Mouse (Mus musculus) myocyte (in vitro differentiated cells): ENCODE results near the gene AU021092. TPM values are rescaled to one million over a fixed set of nuclear protein-coding genes. Genes with fewer than 3 reads are reported as not detected.

ENCODE experiments used
- H3K27me3 ChIP-seq: one replicate; pipeline ENCODE4 v1.6.1; 2011; ENCODE audit not compliant: control insufficient read depth, insufficient read depth, insufficient read length
- H3K36me3 ChIP-seq: one replicate; pipeline ENCODE4 v1.6.1; 2011; ENCODE audit not compliant: control insufficient read depth, insufficient read depth
- H3K4me2 ChIP-seq: one replicate; pipeline ENCODE4 v1.6.1; 2011; ENCODE audit warnings: low read depth, control low read depth
- H3K4me3 ChIP-seq: one replicate; pipeline ENCODE4 v1.5.1; 2011; ENCODE audit warnings: mild to moderate bottlenecking, control low read depth, moderate library complexity
- H3K79me2 ChIP-seq: one replicate; pipeline ENCODE4 v1.6.1; 2011; ENCODE audit not compliant: control insufficient read depth, insufficient read depth
- H3ac ChIP-seq: one replicate; pipeline ENCODE4 v1.6.1; 2011; ENCODE audit not compliant: control insufficient read depth, insufficient read length
- CEBPB ChIP-seq: IDR thresholded peaks from 2 replicates; pipeline ENCODE4 v1.6.1; 2011; ENCODE audit warnings: mild to moderate bottlenecking, moderate library complexity; ENCODE audit not compliant: poor library complexity, insufficient read depth, severe bottlenecking
- E2F4 ChIP-seq: IDR thresholded peaks from one replicate; pipeline ENCODE4 v1.6.1; 2011; ENCODE audit warnings: mild to moderate bottlenecking, control low read depth, moderate library complexity; ENCODE audit not compliant: insufficient read depth
- MAX ChIP-seq: IDR thresholded peaks from one replicate; pipeline ENCODE4 v1.6.1; 2011; ENCODE audit warnings: low read depth, mild to moderate bottlenecking, control low read depth
- MYOD1 ChIP-seq, 3 experiments: IDR thresholded peaks; one replicate each; pipeline ENCODE4 v1.6.1; 2011; ENCODE audit warnings: control low read depth in 2 of 3, low read depth in 2 of 3, mild to moderate bottlenecking in 2 of 3, moderate library complexity in 1 of 3; ENCODE audit not compliant: insufficient read length in 2 of 3, control insufficient read depth in 1 of 3
- MYOG ChIP-seq, 3 experiments: IDR thresholded peaks; one replicate each; pipeline ENCODE4 v1.6.1; 2011; ENCODE audit warnings: control low read depth in 2 of 3, low read depth in 2 of 3, mild to moderate bottlenecking in 2 of 3; ENCODE audit not compliant: insufficient read length in 2 of 3, control insufficient read depth in 1 of 3, insufficient read depth in 1 of 3
- POLR2A ChIP-seq: IDR thresholded peaks from one replicate; pipeline ENCODE4 v1.6.1; 2011; ENCODE audit warnings: low read depth, mild to moderate bottlenecking, control low read depth, moderate library complexity; ENCODE audit not compliant: insufficient read length
- POLR2AphosphoS2 ChIP-seq: IDR thresholded peaks from one replicate; pipeline ENCODE4 v1.6.1; 2011; ENCODE audit warnings: low read depth, control low read depth; ENCODE audit not compliant: insufficient read length
- REST ChIP-seq: IDR thresholded peaks from one replicate; pipeline ENCODE4 v1.6.1; 2011; ENCODE audit warnings: mild to moderate bottlenecking, control low read depth, moderate library complexity; ENCODE audit not compliant: insufficient read depth, insufficient read length
- SRF ChIP-seq: IDR thresholded peaks from one replicate; pipeline ENCODE4 v1.6.1; 2011; ENCODE audit warnings: low read depth; ENCODE audit not compliant: control insufficient read depth, insufficient read length
- TCF12 ChIP-seq: IDR thresholded peaks from one replicate; pipeline ENCODE4 v1.6.1; 2011; ENCODE audit warnings: mild to moderate bottlenecking, control low read depth; ENCODE audit not compliant: poor library complexity, insufficient read depth, severe bottlenecking
- TCF3 ChIP-seq: IDR thresholded peaks from one replicate; pipeline ENCODE4 v1.6.1; 2011; ENCODE audit warnings: low read depth, control low read depth; ENCODE audit not compliant: insufficient read length
- USF1 ChIP-seq: IDR thresholded peaks from one replicate; pipeline ENCODE4 v1.6.1; 2011; ENCODE audit warnings: low read depth, mild to moderate bottlenecking, control low read depth, moderate library complexity
- polyA plus RNA-seq: library from polyadenylated mRNA; unstranded; fragments of >200 nt; fragmentation: generic; extraction: Trizol; gene quantifications from one replicate; pipeline ENCODE4 v1.2.1, GENCODE M21; 2012; ENCODE audit warnings: missing spikeins

Gene AU021092
- polyA plus RNA-seq, 1 experiment = 1.3 TPM

- no peaks in the 10 kb centered on the region for H3K79me2 ChIP-seq
- H3K27me3 ChIP-seq = peaks cover 21% of the 10 kb centered on the region
- no peak overlapping the region for H3K4me3 ChIP-seq
- H3K4me2 ChIP-seq = no peak overlapping the region
- no peak overlapping the region for H3ac ChIP-seq
- TF ChIP-seq E2F4 (no peak), POLR2A (no peak), MAX (no peak), POLR2AphosphoS2 (no peak), TCF3 (no peak), MYOD1 (IDR thresholded peaks at IDR 0.05; ENCODE audit: control insufficient read depth in 1 of 3, insufficient read length in 2 of 3, low read depth in 2 of 3) (no peak), TCF12 (no peak), REST (no peak), CEBPB (no peak), MYOG (IDR thresholded peaks at IDR 0.05; ENCODE audit: control insufficient read depth in 1 of 3, insufficient read depth in 1 of 3, insufficient read length in 2 of 3, low read depth in 2 of 3) (no peak), SRF (no peak), USF1 (no peak)
- H3K36me3 ChIP-seq = no peaks in the 10 kb centered on the region
Measured at GRCm38 (mm10) chr16:5184956-5185355, 37.1 kb downstream of the AU021092 start.

GRCm38 (mm10) chr16:5184101-5184500 is 38.0 kb downstream of the AU021092 start:
- no peak for TF ChIP-seq TCF3
- no peak for TF ChIP-seq E2F4
- TF ChIP-seq MAX = no peak
- no peak for TF ChIP-seq REST
- no peaks in the 10 kb centered on the region for H3K79me2 ChIP-seq
- H3K27me3 ChIP-seq = peaks cover 13% of the 10 kb centered on the region
- H3ac ChIP-seq = no peak overlapping the region
- H3K4me2 ChIP-seq = peak overlapping the region; percentile 9
- no peaks in the 10 kb centered on the region for H3K36me3 ChIP-seq
- H3K4me3 ChIP-seq = no peak overlapping the region

GRCm38 (mm10) chr16:5183310-5183975 is 38.7 kb downstream of the AU021092 start:
- H3ac ChIP-seq = no peak overlapping the region
- TF ChIP-seq POLR2AphosphoS2 (no peak), POLR2A (no peak), MYOD1 (IDR thresholded peaks at IDR 0.05; ENCODE audit: control insufficient read depth in 1 of 3, insufficient read length in 2 of 3, low read depth in 2 of 3) (peak; percentile 25 to 95 (median 88)), TCF12 (peak; percentile 41), SRF (no peak), REST (no peak), MYOG (IDR thresholded peaks at IDR 0.05; ENCODE audit: control insufficient read depth in 1 of 3, insufficient read depth in 1 of 3, insufficient read length in 2 of 3, low read depth in 2 of 3) (peak in 2 of 3 experiments; percentile 78 to 88), E2F4 (no peak), TCF3 (peak; percentile 28), USF1 (no peak), CEBPB (no peak)
- peaks cover 15% of the 10 kb centered on the region for H3K27me3 ChIP-seq
- H3K4me3 ChIP-seq = no peak overlapping the region
- H3K4me2 ChIP-seq = peak overlapping the region; percentile 9
- no peaks in the 10 kb centered on the region for H3K36me3 ChIP-seq
- no peaks in the 10 kb centered on the region for H3K79me2 ChIP-seq

GRCm38 (mm10) chr16:5172636-5173035 is 49.5 kb downstream of the AU021092 start:
- peak; percentile 61 to 94 (median 87) for TF ChIP-seq MYOG (IDR thresholded peaks at IDR 0.05; ENCODE audit: control insufficient read depth in 1 of 3, insufficient read depth in 1 of 3, insufficient read length in 2 of 3, low read depth in 2 of 3)
- no peak for TF ChIP-seq POLR2A
- no peak for TF ChIP-seq SRF
- TF ChIP-seq REST = no peak
- TF ChIP-seq MYOD1 (IDR thresholded peaks at IDR 0.05; ENCODE audit: control insufficient read depth in 1 of 3, insufficient read length in 2 of 3, low read depth in 2 of 3) = peak; percentile 49 to 94 (median 80)
- TF ChIP-seq USF1 = no peak
- TF ChIP-seq TCF3 = peak; percentile 28
- H3K27me3 ChIP-seq = peaks cover 4% of the 10 kb centered on the region
- H3K79me2 ChIP-seq = no peaks in the 10 kb centered on the region
- no peak overlapping the region for H3ac ChIP-seq
- H3K4me3 ChIP-seq = no peak overlapping the region
- H3K4me2 ChIP-seq = peak overlapping the region; percentile 26
- no peaks in the 10 kb centered on the region for H3K36me3 ChIP-seq

- Histone ChIP-seq H3K27me3 (no peaks in the 10 kb centered on the region), H3ac (no peak overlapping the region), H3K79me2 (no peaks in the 10 kb centered on the region), H3K4me2 (peak overlapping the region; percentile 41), H3K36me3 (no peaks in the 10 kb centered on the region), H3K4me3 (no peak overlapping the region)
- TF ChIP-seq POLR2A (no peak), SRF (no peak), TCF3 (no peak), POLR2AphosphoS2 (no peak), MYOG (IDR thresholded peaks at IDR 0.05; ENCODE audit: control insufficient read depth in 1 of 3, insufficient read depth in 1 of 3, insufficient read length in 2 of 3, low read depth in 2 of 3) (no peak), E2F4 (no peak), CEBPB (no peak), TCF12 (no peak), USF1 (no peak), MAX (no peak), MYOD1 (IDR thresholded peaks at IDR 0.05; ENCODE audit: control insufficient read depth in 1 of 3, insufficient read length in 2 of 3, low read depth in 2 of 3) (no peak)
Measured at GRCm38 (mm10) chr16:5168829-5169228, 53.3 kb downstream of the AU021092 start.
